ENCODE assay signal across 11 mouse cellular contexts in genomic region chr9:23363540-23363939, GRCm38 (mm10).
"Had no signal": no experiment of that assay in that cellular context is flagged by ENCODE, and none has a peak within 500 bp of the region (broad histone marks: within the 10 kb centered on the region; RNA-seq: fewer than 3 reads in every experiment).

No protein-coding gene starts in this region.

- H3K27ac ChIP-seq: kidney, embryonic 15.5 days; left cerebral cortex, adult 2 months; liver, embryonic 14.5 days; midbrain, embryonic 13.5 days; stomach, embryonic 15.5 days had no signal

- H3K4me1 ChIP-seq: kidney, embryonic 15.5 days; midbrain, embryonic 13.5 days; stomach, embryonic 15.5 days had no signal

- DNase-seq: kidney, postnatal 14 days; lung, adult 18-20 months; lung, postnatal 36 days; right cerebral cortex, postnatal 14 days; thymus, adult 2 months; thymus, postnatal 4 days had no signal

- H3K9me3 ChIP-seq: kidney, embryonic 15.5 days; stomach, embryonic 15.5 days had no signal

- H3K4me3 ChIP-seq: kidney, embryonic 15.5 days; left cerebral cortex, adult 2 months; midbrain, embryonic 13.5 days; stomach, embryonic 15.5 days had no signal

- H3K36me3 ChIP-seq: kidney, embryonic 15.5 days; midbrain, embryonic 13.5 days; stomach, embryonic 15.5 days had no signal

- H3K4me2 ChIP-seq: kidney, embryonic 15.5 days; midbrain, embryonic 13.5 days; stomach, embryonic 15.5 days had no signal

- H3K9ac ChIP-seq: kidney, embryonic 15.5 days; liver, embryonic 14.5 days; midbrain, embryonic 13.5 days; stomach, embryonic 15.5 days had no signal

- ATAC-seq: midbrain, embryonic 13.5 days had no signal

- H3K27me3 ChIP-seq: kidney, embryonic 15.5 days; midbrain, embryonic 13.5 days; stomach, embryonic 15.5 days had no signal
